Mouse (Mus musculus): ENCODE data around the gene Samd4. TPM values are rescaled to one million over a fixed set of nuclear protein-coding genes. Genes with fewer than 3 reads are reported as not detected.

The Samd4 gene
- 10 to 100 TPM; 39.4 to 46.3 TPM for total RNA-seq (2021)
- long read RNA-seq, experiment 1, partial matches to known transcripts, result 2 of 6 reads
- long read RNA-seq, experiment 1, other reads (novel, unspliced or antisense), result 4 of 6 reads
- long read RNA-seq, experiment 2, full-length matches to known transcripts, result 3 of 4 reads
- long read RNA-seq, experiment 2, partial matches to known transcripts, result 1 of 4 reads
- long read RNA-seq, experiment 2, other reads (novel, unspliced or antisense), result 0 of 4 reads

DNA sequence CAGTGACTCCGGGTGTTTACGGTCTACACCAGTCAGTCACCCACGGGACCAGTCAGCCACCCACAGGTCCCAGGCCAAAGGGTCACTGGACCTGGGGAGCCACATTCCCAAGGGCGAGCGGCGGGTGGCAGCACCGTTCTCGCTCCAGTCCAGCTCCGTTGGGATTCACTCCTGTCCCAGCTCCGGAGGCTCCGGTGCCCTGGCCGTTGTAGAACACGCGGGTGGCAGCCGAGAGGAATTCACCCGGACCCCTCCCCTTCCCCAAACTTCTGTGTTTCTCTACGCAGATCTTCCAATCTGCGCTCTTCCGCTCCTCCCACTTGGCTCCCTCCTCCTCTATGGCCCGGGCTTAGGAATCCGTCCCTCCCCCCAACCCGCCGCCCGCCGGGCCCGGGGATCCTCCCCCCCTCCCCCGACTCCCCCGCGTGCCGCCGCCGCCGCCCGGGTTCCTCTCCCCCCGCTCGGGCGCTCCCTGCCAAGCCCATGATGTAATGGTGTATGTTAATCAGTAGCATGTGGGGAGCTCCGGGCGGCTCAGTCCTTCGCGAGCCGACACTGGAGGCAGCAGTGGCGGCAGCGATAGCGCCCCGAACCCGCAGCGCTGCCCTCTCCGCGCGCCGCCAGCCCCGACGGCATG lies at the start of gene Samd4:
Gene Samd4 (plus strand): TSS at position 424 of the 637 bp plus-strand sequence.
- peak; percentile 84 for DNase-seq

DNA sequence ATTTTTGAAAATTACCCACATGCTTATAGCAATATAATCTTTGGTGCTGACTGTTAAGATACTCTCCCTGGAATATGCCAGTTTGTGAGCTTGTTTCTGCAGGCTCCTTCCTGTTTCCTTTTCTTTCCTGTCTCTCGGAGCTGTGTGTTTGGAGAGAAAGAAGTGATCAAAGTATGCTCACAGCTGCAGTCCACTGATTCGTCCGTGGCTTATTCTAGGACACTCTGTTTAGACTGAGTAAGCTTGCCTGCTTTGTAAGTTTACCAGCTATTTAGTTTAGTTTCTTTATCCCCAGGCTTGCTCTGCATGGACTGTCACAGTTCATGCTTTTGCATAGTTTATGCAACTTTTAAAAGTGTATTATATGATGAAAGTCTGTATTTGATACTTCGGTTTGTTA lies 43.3 kb upstream of the Samd4 start:
- DNase-seq, result no peak

DNA sequence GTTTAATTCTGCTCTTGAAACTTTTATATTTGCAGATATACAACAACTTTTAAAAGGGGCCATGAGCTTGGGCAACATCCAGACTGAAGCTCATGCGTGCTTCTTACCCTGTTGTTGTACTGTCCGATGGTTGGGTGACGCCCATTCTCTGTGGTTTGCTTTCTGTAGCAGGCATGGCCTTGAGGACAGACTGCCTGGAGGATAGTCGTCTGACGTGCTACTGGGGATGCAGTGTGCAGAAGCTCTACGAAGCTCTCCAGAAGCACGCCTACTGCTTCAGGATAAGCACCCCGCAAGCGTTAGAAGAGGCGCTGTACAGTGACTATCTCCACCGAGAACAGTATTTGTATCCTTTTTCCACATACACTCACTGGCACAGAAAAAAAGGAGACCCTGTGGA lies 36.9 kb upstream of the Samd4 start:
- no peak for DNase-seq

DNA sequence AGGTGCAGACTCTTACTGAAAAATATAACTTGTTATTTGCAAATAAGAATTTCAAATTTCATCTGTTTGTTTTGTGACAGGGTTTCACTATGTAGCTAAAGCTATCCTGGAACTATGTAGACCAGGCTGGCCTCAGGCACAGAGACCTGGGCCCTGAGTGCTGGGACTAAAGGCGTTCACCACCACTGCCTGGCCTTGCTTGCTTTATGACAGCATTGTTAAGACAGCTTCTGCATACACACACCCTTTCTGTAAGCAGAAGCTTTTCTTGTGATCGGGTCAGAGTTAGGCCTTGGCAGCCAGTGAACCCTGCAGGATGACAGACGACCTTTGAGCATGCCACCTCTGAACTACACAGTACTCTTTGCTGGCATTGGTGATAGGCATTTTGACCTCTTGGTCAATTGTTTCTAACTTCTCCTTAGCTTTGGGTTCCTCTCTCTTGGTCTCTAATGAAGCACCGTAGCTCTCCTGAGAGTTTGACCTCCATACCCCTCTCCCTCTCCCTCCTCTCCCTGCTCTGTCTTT lies 34.5 kb upstream of the Samd4 start:
- DNase-seq, result no peak

DNA sequence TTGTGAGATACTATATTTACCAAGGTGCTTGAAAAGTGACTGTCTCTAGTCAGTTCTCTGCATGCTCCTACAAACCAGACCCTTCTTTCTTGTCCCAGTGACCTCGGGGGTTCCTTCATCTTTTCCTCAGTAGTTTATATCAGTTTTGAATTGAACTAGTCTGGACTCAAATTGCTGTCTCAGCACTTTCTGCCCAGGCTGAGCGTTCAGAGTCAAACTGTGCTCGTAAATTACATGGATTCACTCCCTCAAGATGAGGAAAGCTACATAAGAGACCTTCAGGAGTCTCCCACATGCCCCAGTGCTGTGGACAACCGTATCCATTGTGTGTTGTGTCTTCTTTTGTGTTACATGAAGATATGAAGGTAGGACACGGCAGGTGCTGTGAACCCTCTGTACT lies 33.9 kb upstream of the Samd4 start:
- no peak for DNase-seq

DNA sequence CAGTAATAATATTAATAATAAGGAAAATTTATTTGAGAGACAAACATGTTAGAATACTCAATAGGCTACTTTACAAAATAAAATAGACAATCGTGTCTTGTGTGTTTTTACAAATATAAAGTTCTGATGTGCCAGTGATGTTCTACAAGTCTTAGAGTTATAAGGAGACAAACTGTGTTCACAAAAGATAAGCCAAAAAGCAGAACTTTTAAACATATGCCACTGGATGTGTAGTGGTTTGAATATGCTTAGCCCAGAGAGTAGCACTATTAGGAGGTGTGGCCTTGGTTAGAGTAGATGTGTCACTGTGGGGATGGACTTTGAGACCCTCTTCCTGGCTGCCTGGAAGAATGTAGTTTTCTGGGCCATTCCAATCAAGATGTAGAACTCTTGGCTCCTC lies 32.9 kb upstream of the Samd4 start:
- no peak for DNase-seq

DNA sequence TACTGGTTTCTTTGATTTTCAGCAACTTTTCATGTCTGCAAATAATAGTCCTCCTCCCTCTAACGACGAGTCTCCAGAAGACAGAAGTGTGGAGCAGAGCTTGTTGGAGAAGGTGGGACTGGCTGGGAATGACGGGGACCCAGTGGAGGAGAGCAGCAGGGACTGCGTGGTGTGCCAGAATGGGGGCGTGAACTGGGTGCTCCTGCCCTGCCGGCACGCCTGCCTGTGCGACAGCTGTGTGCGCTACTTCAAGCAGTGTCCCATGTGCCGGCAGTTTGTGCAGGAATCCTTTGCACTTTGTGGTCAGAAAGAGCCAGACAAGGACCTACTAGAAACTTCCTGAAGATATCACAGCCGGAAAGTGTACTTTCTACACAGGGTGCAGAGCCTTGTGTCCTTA lies 29.0 kb upstream of the Samd4 start:
- peak; percentile 23 for DNase-seq

DNA sequence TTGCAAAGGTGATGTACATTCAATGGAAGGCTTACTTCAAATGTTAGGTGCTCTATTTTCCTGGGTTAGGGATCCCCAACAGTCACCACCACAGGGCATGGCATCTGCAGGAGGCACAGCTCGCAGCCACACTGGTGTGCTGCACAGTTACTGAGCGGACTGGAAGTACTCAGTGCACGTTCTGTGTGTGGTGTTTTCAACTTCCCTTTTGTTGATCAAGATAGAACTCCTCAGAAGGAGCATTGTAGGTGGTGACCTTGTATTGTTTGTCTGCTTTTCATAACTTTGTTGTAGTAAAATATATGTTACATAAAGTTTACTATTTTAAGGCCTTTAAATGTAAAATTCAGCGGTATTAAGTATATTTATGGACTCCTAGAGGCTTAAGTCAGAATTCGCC lies 19.7 kb upstream of the Samd4 start:
- DNase-seq, result no peak

DNA sequence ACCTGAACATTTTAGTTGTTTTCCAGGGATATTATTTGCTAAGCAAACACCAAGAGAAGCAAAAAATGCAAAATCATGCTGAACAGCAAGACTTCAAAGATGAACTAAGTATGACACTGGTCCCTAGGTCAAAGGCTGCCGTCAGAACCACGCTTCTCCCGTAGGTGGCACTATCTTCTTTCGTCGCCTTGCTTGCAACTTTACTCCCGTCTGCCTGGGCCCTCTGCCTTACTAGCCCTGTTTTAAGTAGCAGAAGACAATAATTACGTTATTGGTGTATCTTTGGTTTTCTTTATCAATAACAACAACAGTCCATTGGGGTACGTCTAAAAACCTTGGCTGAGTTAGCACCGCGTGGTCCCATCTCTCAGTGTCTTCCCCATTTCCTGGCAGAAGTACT lies 1.7 kb upstream of the Samd4 start:
- peak; percentile 64 for DNase-seq

DNA sequence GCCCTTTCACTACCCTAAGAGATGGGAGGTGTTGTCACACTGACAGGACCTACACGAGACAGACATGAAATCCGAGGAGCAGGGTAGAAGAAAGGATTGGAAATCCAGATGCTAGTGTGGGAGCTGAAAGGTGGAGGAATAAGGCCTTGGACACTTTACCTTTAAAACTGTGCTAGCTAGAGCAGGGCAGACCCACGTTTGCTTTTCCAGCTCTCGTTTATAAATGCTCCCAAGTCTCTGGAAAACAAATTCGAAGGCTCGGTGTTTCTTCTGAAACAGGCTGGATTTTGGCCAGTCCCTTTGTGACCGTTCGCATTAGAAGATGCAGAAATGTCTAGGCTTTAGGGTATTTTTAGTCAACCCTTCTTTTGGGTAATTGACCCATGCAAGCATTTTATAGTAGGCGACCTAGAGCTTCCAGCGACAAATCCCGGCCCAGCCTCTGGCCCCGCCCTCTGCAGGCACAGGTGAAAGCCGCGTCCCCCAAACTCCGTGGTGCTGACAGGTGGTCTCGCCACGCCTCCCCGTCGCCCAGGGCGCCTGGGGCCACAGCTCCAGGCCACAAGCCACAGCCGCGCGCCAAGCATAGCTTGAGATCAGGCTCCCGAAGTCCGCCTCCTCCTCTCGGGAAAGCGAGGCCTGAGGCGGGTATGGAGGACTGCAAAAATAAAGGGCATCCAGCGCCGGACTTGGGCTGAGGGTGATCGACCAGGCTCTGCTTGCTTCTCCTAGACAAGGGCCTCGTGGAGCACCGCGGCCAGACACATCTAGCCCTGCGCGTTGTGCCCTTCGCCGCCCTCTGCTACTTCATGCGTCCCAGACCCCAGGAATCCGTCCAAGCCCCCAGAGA lies 848 bp upstream of the Samd4 start:
- DNase-seq, result peak; percentile 63

DNA sequence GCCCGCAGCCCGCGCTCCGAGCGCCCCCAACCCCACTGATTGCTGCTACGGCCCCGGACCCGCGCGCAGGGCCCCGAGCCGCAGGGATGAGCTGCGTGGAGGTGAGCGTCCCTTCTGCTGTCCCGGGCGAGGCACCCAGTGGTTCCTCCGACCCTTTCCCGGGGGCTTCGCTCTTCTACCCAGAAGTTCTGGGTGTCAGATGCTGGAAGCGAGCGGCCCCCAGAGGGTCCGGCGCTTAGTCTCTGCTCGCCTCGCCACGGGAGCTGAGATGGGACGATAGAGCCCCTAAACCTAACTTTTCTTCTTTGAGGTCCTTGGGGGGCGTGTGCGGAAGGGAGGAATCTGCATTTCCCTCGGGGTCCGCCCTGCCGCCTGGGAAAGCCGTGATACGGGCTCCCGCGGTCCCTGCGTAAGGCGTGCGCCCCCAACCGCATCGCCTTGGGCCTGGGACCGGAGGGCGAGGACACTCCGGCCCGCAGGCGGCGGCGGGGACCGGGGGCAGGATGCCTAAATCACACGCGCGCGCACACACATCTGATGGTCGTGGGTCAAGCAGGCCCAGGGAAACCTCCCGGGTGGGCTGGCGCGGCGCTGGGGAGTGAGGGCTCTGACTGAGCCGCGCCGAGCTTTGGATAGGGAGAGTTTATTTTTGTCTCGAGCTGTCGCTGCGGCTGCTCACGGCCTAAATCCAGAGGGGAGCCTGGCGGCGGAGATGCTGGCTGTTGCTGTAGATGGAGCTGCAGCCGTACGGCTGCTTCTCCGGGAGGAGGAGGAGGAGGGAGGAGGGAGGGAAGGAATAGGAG lies 615 bp downstream of the Samd4 start:
- DNase-seq, result peak; percentile 64

DNA sequence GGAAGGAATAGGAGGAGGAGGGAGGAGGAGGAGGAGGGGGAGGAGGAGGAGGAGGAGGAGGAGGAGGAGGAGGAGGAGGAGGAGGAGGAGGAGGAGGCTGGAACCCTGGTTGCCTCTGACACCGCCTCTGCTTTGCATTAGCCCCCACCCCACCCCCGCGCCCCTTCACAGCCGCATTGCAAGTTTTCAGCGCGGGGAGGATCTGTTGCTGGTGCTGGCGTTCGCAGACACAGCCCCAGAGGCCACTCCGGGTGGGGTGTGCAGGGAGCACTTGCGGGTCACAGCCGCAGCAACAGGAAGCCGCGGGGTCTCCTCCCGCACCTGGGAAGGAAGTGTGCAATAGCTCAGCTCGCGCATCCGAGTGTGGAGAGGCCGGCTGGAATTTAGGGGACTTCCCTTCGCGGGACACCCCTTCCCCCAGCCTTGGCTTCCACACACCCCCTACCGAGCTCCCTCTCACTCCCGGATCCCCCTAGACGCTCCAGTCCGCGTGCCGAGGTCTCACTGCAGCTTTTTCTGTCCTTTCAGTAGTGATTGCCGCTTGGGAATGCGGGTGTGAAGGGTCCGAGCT lies 1.3 kb downstream of the Samd4 start:
- peak; percentile 48 for DNase-seq

DNA sequence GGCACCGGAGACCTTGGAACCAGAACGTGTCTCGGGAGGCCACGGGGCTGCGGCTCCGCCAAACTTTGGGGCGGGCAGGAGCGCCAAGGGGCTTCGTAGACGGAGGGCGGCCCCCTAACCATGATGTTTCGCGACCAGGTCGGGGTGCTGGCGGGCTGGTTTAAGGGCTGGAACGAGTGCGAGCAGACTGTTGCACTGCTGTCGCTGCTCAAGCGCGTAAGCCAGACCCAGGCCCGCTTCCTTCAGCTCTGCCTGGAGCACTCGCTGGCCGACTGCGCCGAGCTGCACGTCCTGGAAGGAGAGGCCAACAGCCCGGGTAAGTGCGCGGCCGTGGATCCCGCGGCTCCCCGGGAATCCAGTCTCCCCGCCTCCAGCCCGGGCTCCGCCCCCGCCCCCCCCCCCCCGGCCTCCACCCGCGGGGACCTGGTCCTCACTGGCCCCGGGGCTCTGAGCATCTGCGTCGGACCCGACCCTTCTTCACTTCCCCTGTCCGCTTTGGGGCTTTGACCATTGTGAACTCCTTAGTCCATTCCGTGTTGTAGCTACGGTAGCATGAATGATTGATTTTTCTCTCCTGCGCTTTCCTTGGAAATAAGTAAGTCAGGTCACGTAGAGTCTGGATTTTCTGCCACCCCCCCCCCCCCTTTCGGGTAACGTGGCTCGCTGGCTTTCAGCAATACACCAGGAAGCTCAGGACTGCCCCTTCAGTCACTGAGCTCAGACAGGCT lies 2.2 kb downstream of the Samd4 start:
- peak; percentile 69 for DNase-seq

DNA sequence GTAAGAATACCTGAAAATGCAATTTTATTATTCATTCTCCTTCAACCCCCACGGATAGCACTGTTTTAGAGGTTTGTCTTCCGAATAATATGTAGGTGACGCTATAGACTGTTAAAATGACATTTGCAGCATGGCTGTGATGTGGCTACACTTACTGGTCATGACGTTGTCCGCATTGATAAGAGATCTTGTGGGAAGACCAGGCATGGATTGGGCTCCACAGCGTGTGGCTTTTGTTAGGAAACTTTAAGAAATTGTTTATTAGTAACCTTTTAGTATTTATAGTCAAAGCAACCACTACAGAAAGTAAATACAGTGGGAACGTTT lies 2.7 kb downstream of the Samd4 start:
- no peak for DNase-seq

DNA sequence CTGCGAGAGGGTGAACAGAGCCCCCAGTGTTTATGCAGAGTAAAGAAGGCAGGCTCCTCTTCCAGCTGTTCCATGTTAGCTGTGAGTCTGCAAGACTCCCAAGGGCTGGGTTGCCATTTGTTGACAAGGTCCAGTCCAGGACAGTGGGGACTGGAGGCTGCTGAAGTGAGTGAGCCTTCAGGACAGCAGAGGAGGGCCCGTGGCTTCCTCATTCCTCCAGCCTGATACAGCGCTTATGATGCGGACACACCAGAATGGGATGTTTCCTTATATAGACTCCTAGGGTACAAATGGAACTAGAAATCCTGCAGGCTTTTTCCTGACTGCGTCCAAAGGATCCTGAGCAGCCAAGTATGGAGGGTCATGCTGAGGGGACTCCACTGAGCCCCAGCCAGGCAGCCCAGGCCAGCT lies 3.2 kb downstream of the Samd4 start:
- DNase-seq, result peak; percentile 22

DNA sequence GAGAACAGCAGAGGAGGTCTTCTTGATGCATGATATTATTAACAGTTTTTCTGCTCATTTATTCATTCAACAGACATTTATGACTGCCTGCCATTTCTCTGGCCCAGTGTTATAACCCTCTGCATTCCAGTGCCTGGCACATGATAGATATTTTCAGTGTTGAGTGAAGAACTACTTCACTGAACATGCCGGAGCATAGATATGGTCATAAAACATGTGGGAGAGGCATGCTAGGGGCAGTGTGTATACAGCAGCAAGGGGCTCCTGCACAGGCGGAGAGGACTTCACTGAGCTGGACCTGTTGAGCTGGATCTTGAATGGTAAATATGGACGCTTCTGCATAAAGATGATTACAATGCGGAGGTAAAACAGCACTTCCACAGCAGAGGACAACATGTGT lies 6.4 kb downstream of the Samd4 start:
- no peak for DNase-seq

DNA sequence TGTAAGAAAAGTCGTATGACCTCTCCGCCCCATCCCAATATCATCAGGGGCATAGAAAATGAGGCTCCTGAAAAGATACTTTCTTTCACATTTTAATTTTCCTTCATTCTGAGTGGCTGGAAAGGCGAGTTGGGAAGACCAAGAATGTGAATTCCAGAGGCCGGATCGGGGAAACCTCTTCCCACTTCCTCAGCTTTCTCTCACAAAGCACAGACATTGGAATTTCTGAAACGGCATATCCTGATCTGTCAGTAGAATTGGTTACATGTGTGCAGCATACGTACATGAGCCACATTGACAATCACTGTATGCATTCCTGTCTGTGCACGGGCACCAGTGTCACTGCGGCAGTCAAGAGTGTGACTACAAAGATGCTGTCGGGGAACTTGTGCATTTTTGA lies 11.3 kb downstream of the Samd4 start:
- DNase-seq, result no peak

DNA sequence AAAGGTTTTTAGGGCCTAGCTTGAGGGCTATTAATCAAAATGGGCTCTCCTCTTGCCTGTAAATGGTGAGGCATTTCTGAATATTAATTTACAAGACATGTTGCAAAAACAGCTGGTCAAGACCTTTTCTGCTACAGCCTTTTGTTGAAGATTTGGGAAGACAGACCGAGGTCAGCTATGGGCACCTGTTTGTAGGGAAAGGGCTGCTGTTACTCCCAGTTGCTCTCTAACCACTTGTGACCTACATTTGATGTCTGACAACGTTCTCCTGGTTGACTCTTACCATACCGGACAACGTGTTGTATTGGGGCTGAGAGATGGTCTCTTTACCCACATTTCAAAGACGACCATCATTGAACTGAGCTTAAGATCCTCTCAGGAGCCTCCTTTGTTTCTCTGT lies 15.3 kb downstream of the Samd4 start:
- no peak for DNase-seq

DNA sequence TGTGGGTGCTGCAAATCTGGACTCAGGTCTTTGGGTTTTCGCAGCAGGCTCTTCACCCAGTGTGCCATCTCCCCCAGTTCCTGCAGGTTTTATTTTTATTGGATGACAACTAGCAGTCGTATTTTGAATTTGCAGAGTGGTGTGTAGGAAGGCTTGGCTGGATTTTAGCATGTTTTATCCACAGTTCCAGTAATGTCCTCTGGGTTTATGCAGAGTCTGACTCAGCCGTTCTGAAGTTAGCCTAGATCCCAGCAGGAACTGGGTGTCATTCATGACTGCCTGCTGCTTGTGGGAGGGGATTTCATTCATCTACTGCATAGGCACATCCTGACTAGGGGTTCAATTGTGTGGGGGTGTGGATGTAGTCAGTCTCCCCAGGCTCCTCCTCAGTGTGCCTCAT lies 16.0 kb downstream of the Samd4 start:
- no peak for DNase-seq

DNA sequence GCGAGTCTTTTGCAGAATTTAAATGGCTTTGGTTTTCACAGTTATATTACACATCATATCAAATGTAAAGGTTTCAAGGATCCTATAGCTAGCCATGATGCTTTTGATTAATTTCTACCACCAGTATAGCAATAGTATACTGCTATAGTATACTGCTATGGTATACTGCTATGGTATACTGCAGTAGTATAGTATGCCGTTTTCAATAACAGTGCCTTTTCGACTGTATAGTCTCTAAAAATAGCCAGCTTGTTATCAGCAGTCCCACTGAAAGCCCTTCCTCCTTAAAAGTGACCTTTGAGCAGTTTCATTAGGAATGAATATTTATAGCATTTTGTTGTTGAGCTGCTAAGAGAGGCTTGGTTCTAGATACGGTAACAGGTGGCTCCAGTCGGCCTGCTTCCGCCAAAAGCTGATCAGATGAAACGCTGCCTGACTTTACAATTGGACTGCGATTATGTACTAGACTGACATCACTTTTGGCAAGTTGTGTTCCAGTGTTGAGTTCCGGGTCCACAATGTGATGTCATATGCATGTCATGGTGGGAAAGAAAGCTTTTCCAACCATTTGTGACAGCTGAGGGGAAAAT lies 19.9 kb downstream of the Samd4 start:
- DNase-seq, result no peak

DNA sequence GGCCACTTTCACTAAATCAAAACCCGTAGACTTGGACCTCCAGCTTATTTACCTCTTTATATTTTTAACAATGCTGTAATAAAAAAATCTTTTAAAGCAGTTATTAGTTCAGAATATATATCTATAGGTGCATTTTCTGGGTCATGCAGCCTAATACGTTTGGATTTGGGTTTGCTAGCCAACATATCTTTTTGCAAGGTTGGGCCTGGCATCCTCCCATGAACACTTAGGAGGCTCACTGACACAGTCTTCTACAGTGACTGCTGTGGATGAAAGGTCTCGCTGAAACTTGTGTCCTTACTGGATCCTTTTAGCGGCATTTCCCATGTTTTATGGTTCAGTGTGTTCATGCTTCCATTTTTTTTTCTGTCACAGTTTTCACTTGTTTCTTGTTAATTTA lies 21.6 kb downstream of the Samd4 start:
- no peak for DNase-seq
